Mouse (Mus musculus) liver, adult 2 months (tissue): Measurements from ENCODE around the gene 3110082J24Rik. TPM values are rescaled to one million over a fixed set of nuclear protein-coding genes. Genes with fewer than 3 reads are reported as not detected.
A peak's percentile ranks its signal among the peaks of the same experiment; 100 is the strongest.

Experiments used
- DNase-seq: peaks from one replicate; pipeline ENCODE4 v3.0.0-alpha.2; 2011; ENCODE audit warnings: low read depth, low spot score; ENCODE audit errors: extremely low read depth
- H3K27ac ChIP-seq: fragments of 200-500 bp; replicated peaks from 2 replicates; pipeline ENCODE4 v1.5.1; 2012; ENCODE audit warnings: low read depth, mild to moderate bottlenecking, control low read depth, inconsistent platforms, low read length; ENCODE audit not compliant: insufficient read depth
- H3K27me3 ChIP-seq: fragments of 200-500 bp; 2 replicates; pipeline ENCODE4 v1.6.1; 2012; ENCODE audit warnings: mild to moderate bottlenecking, moderate library complexity, low read length, inconsistent platforms; ENCODE audit not compliant: control insufficient read depth, insufficient read depth
- H3K36me3 ChIP-seq: fragments of 200-500 bp; 2 replicates; pipeline ENCODE4 v1.6.1; 2012; ENCODE audit warnings: low read length, inconsistent platforms; ENCODE audit not compliant: control insufficient read depth, insufficient read depth
- H3K4me1 ChIP-seq: fragments of 200-500 bp; 2 replicates; pipeline ENCODE4 v1.6.1; 2011; ENCODE audit warnings: low read length; ENCODE audit not compliant: control insufficient read depth, insufficient read depth
- H3K4me3 ChIP-seq: fragments of 200-500 bp; 2 replicates; pipeline ENCODE4 v1.5.1; 2011; ENCODE audit warnings: low read depth, mild to moderate bottlenecking, control low read depth, low read length, moderate library complexity; ENCODE audit not compliant: insufficient read depth
- H3K79me2 ChIP-seq: fragments of 200-500 bp; 2 replicates; pipeline ENCODE4 v1.6.1; 2012; ENCODE audit warnings: inconsistent platforms, mild to moderate bottlenecking, low read length, moderate library complexity; ENCODE audit not compliant: control insufficient read depth, insufficient read depth
- H3K9ac ChIP-seq: fragments of 200-500 bp; 2 replicates; pipeline ENCODE4 v1.6.1; 2012; ENCODE audit warnings: low read depth, mild to moderate bottlenecking, control low read depth, inconsistent platforms, low read length
- CTCF ChIP-seq: fragments of 200-500 bp; IDR thresholded peaks from 2 replicates; pipeline ENCODE4 v1.5.1; 2011; ENCODE audit warnings: low read depth, low read length, control low read depth
- POLR2A ChIP-seq: fragments of 200-500 bp; IDR thresholded peaks from 2 replicates; pipeline ENCODE4 v1.6.1; 2011; ENCODE audit warnings: low read length, control low read depth; ENCODE audit not compliant: insufficient read depth; ENCODE audit errors: extremely low read depth
- WGBS: fragments of 180-500 bp; shearing (Covaris S2); methylation state at CpG from one replicate; pipeline ENCODE4 v1.1.7; 2018; 5-methylcytosine and 5-hydroxymethylcytosine counted together
- polyA plus RNA-seq: library from polyadenylated mRNA; depleted of rRNA; stranded (reverse); fragments of >200 nt; gene quantifications from 2 replicates; pipeline ENCODE4 v1.2.3, GENCODE M21; 2012
- total RNA-seq: library from RNA; depleted of rRNA; stranded (reverse); fragments of >200 nt; gene quantifications from 2 replicates; pipeline ENCODE4 v1.2.3, GENCODE M21; 2014

The 3110082J24Rik gene
- total and polyA plus RNA-seq, 2 experiments, result not detected

DNA sequence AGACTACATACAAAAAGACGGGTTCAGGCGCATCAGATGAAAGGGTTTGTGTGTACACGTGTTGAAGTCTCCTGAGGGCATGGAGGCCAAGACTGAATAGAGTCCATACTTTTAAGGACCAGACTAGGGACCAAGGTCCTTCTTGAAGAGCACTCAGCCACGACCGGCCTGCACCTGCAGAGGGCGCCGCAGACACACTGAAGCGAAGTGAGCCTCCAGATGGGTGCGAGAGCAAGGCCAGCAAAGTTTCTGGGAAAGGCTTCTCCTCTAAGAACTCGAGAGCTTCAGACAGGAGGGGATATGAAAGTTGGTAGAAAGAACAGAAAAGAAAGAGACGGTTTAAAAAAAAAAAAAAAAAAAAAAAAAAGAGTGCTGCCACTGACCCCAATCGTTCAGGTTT lies 1.5 kb downstream of the 3110082J24Rik start:
- Histone ChIP-seq H3K79me2 (no peaks in the 10 kb centered on the region), H3K4me1 (peaks cover 2% of the 10 kb centered on the region; the same call in 1 of the 2 replicates), H3K27ac (no peak overlapping the region), H3K27me3 (peaks cover 13% of the 10 kb centered on the region), H3K36me3 (no peaks in the 10 kb centered on the region), H3K9ac (no peak overlapping the region), H3K4me3 (no peak overlapping the region)
- DNase-seq, result no peak
- 9% methylated on average over 12 of the region's 12 CpGs for WGBS
- no peak for TF ChIP-seq POLR2A
- TF ChIP-seq CTCF, result peak; percentile 83

DNA sequence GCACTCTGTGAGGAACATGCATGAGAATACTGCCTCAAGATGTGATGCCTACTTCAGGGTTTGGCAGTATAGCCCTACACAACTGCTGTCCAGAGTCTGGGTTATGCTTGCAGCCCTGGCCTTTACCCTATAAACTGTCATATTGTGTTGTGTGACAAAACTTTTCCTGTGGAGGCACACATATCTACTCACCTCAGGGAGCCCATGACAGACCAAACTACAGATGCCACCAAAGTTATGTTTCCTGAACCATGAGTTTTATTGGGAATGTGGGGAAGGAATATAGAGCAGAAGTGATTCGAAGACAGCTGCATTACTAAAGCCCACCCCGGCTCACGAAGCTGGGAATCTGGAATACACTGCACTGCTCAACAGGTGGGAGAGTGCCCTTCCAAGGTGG lies 2.5 kb downstream of the 3110082J24Rik start:
- DNase-seq, result no peak
- no peak overlapping the region for H3K27ac ChIP-seq
- no peak overlapping the region for H3K9ac ChIP-seq
- no peak for TF ChIP-seq POLR2A
- TF ChIP-seq CTCF, result no peak
- 77% methylated on average over 3 of the region's 3 CpGs for WGBS
- no peaks in the 10 kb centered on the region for H3K79me2 ChIP-seq
- H3K4me1 ChIP-seq, result peaks cover 2% of the 10 kb centered on the region; the same call in 1 of the 2 replicates
- H3K4me3 ChIP-seq, result no peak overlapping the region
- H3K27me3 ChIP-seq, result peaks cover 13% of the 10 kb centered on the region
- H3K36me3 ChIP-seq, result no peaks in the 10 kb centered on the region

DNA sequence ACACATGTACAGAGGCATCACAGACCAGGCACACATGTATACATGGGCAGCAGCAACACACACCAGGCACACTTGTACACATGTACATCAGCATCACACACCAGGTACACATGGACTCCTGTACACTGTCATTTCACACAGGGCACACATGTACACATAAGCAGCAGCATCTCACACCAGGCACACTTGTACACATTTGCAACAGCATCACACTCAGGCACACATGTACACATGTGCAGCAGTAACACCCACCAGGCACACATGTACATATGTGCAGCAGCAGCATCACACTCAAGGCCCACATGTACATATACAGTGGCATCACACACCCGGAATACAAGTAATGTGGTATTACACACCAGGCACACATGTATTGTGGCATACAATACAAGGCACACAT lies 7.6 kb downstream of the 3110082J24Rik start:
- H3K27ac ChIP-seq, result no peak overlapping the region
- H3K9ac ChIP-seq, result no peak overlapping the region
- H3K27me3 ChIP-seq, result no peaks in the 10 kb centered on the region
- H3K36me3 ChIP-seq, result no peaks in the 10 kb centered on the region
- 85% methylated on average over 1 of the region's 1 CpGs for WGBS
- DNase-seq, result no peak
- no peak overlapping the region for H3K4me3 ChIP-seq
- no peak for TF ChIP-seq CTCF
- no peaks in the 10 kb centered on the region for H3K4me1 ChIP-seq
- H3K79me2 ChIP-seq, result no peaks in the 10 kb centered on the region

DNA sequence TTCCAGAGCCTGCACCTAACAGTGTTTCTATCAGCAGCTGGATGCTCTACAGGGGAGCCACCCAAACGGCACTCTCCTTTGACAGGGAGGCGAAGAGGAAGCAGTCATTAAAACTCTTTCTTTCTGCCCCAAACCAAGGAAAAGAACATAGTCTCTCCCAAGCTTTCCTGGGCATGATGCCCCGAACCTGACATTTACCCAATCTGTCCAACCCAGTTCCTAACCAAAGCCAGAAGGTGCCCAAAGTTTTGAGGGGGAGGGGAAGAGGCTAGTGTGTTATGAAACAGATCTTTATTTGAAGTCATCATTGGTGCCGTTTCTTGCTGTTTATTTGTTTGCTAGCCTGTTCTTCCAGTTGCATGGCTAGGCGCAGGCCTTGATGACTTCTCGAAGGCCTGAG lies 10.2 kb downstream of the 3110082J24Rik start:
- TF ChIP-seq CTCF (no peak), POLR2A (no peak)
- H3K27ac ChIP-seq, result no peak overlapping the region
- DNase-seq, result no peak
- 72% methylated on average over 6 of the region's 6 CpGs for WGBS
- H3K9ac ChIP-seq, result no peak overlapping the region
- no peaks in the 10 kb centered on the region for H3K36me3 ChIP-seq
- H3K79me2 ChIP-seq, result no peaks in the 10 kb centered on the region
- no peaks in the 10 kb centered on the region for H3K4me1 ChIP-seq
- H3K4me3 ChIP-seq, result no peak overlapping the region
- no peaks in the 10 kb centered on the region for H3K27me3 ChIP-seq

DNA sequence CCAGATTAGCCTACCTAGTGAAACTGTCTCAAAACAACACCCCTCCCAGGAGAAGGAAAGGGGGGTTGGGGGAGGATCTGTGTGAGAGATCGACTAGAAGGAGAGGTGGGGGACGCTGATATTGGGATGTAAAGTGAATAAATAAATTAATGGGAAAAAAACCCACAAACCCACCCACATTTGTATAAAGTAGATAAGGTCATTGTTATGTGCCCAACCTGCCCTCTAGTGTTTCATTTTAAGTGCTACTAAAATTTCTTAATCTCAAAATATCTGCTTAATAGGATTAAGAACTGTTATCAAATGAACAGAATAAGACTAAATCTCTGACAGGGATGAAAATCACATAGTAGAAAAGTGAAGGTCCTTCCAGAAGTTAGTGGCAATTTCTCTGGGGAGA lies 11.5 kb downstream of the 3110082J24Rik start:
- TF ChIP-seq CTCF (no peak), POLR2A (no peak)
- no peaks in the 10 kb centered on the region for H3K36me3 ChIP-seq
- no peak overlapping the region for H3K27ac ChIP-seq
- no peaks in the 10 kb centered on the region for H3K27me3 ChIP-seq
- H3K4me3 ChIP-seq, result no peak overlapping the region
- H3K79me2 ChIP-seq, result no peaks in the 10 kb centered on the region
- WGBS, result 63% methylated on average over 2 of the region's 2 CpGs
- no peaks in the 10 kb centered on the region for H3K4me1 ChIP-seq
- DNase-seq, result no peak
- H3K9ac ChIP-seq, result no peak overlapping the region

DNA sequence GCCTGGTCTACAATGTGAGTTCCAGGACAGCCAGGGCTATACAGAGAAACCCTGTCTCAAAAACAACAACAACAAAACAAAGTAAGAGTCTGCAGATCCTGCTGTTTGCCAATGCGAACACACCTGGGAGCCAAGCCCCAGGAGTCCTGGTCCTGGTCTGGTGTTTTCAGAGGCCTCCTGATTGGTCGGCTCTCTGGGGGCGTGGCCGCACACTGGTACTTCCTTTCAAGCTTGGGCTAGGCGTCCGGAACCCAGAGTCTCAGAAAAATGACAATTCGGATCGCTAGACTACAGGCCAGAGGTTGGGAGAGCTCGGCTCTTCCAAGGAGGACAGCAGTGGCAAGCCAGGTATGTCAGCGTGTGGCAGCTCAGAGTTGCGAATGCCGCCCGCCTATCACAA lies 13.2 kb downstream of the 3110082J24Rik start:
- TF ChIP-seq CTCF, result no peak
- no peak for TF ChIP-seq POLR2A
- Histone ChIP-seq H3K27me3 (no peaks in the 10 kb centered on the region), H3K36me3 (no peaks in the 10 kb centered on the region), H3K9ac (no peak overlapping the region), H3K79me2 (no peaks in the 10 kb centered on the region), H3K27ac (no peak overlapping the region), H3K4me1 (no peaks in the 10 kb centered on the region), H3K4me3 (no peak overlapping the region)
- 68% methylated on average over 13 of the region's 13 CpGs for WGBS
- no peak for DNase-seq
